Mouse (Mus musculus): ENCODE results near the gene Mfsd4b1.

Mfsd4b1 gene

GRCm38 (mm10) chr10:39967512-39967911, 57.6 kb downstream of the Mfsd4b1 start:
- no peak for DNase-seq (ENCODE audit: inconsistent age in 2 of 2, low spot score in 1 of 2)

- DNase-seq (ENCODE audit: inconsistent age in 2 of 2, low spot score in 1 of 2) = no peak
Observed at GRCm38 (mm10) chr10:39961906-39962305, 63.2 kb downstream of the Mfsd4b1 start.

GRCm38 (mm10) chr10:39960441-39960822, 64.6 kb downstream of the Mfsd4b1 start:
- no peak for DNase-seq (ENCODE audit: inconsistent age in 2 of 2, low spot score in 1 of 2)

GRCm38 (mm10) chr10:39959761-39960440, 65.2 kb downstream of the Mfsd4b1 start, which contains the start of gene Mfsd4b3:
Mfsd4b3 (minus strand) TSS chr10:39960153.
- DNase-seq (ENCODE audit: inconsistent age in 2 of 2, low spot score in 1 of 2) = peak; percentile 96 to 99

GRCm38 (mm10) chr10:39958266-39958665, 66.8 kb downstream of the Mfsd4b1 start:
- DNase-seq (ENCODE audit: inconsistent age in 2 of 2, low spot score in 1 of 2) = no peak

- DNase-seq (ENCODE audit: inconsistent age in 2 of 2, low spot score in 1 of 2) = no peak
Observed at GRCm38 (mm10) chr10:39956340-39956878, 68.7 kb downstream of the Mfsd4b1 start.

GRCm38 (mm10) chr10:39955163-39955562, 69.9 kb downstream of the Mfsd4b1 start:
- no peak for DNase-seq (ENCODE audit: inconsistent age in 2 of 2, low spot score in 1 of 2)
